Mouse (Mus musculus): Measurements from ENCODE around the gene Srxn1.

DNA sequence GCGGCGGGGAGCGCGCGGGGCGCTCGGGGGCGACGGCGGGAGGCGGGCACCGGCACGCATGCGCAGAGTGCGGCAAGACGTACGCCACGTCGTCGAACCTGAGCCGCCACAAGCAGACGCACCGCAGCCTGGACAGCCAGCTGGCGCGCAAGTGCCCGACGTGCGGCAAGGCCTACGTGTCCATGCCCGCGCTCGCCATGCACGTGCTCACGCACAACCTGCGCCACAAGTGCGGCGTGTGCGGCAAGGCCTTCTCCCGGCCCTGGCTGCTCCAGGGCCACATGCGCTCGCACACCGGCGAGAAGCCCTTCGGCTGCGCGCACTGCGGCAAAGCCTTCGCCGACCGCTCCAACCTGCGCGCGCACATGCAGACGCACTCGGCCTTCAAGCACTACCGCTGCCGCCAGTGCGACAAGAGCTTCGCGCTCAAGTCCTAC lies 11.9 kb upstream of the Srxn1 start:
- TF ChIP-seq CHD2 (IDR thresholded peaks at IDR 0.05; ENCODE audit: low read length) = no peak
- no peak for TF ChIP-seq MAZ (IDR thresholded peaks at IDR 0.05; ENCODE audit: low read depth, low read length)
- no peak for TF ChIP-seq POLR2A (IDR thresholded peaks at IDR 0.05; ENCODE audit: low read depth, low read length)
- no peak for TF ChIP-seq TBP (conservative IDR thresholded peaks at IDR 0.05; ENCODE audit: low read depth, low read length)
- no peak for TF ChIP-seq SMC3 (IDR thresholded peaks at IDR 0.05; ENCODE audit: low read depth, low read length)
- TF ChIP-seq MAX (IDR thresholded peaks at IDR 0.05; ENCODE audit: low read length) = no peak
- no peak for TF ChIP-seq CTCF (conservative IDR thresholded peaks at IDR 0.05 in 1 of 2, IDR thresholded peaks at IDR 0.05 in 1 of 2; ENCODE audit: low read depth in 2 of 2, low read length in 2 of 2)
- TF ChIP-seq TCF12 (IDR thresholded peaks at IDR 0.05; ENCODE audit: low read depth, low read length) = no peak
- no peak for TF ChIP-seq USF1 (IDR thresholded peaks at IDR 0.05; ENCODE audit: low read depth, low read length)
